Mouse (Mus musculus) embryonic facial prominence, embryonic 10.5 days (tissue): Measurements from ENCODE around the gene Ptges2. TPM values are rescaled to one million over a fixed set of nuclear protein-coding genes. Genes with fewer than 3 reads are reported as not detected.
A peak's percentile ranks its signal among the peaks of the same experiment; 100 is the strongest.

ENCODE experiments used
- DNase-seq: peaks from one replicate; pipeline ENCODE4 v3.0.0-alpha.2; 2017; ENCODE audit warnings: low spot score
- H3K27ac ChIP-seq: fragments of 300-500 bp; sonication (generic); replicated peaks from 2 replicates; pipeline ENCODE4 v1.5.1; 2016; ENCODE audit warnings: mild to moderate bottlenecking
- H3K27me3 ChIP-seq: fragments of 300-500 bp; sonication (generic); replicated peaks from 2 replicates; pipeline ENCODE4 v1.6.1; 2016; ENCODE audit warnings: low read depth, mild to moderate bottlenecking; ENCODE audit not compliant: poor library complexity, severe bottlenecking
- H3K36me3 ChIP-seq: fragments of 300-500 bp; sonication (generic); replicated peaks from 2 replicates; pipeline ENCODE4 v1.6.1; 2016; ENCODE audit warnings: mild to moderate bottlenecking, moderate library complexity
- H3K4me1 ChIP-seq: fragments of 300-500 bp; sonication (generic); 2 replicates; pipeline ENCODE4 v1.6.1; 2016
- H3K4me3 ChIP-seq: fragments of 300-500 bp; sonication (generic); 2 replicates; pipeline ENCODE4 v1.5.1; 2016; ENCODE audit warnings: mild to moderate bottlenecking, moderate library complexity
- H3K9me3 ChIP-seq: fragments of 300-500 bp; sonication (generic); 2 replicates; pipeline ENCODE4 v1.6.1; 2016; ENCODE audit warnings: mild to moderate bottlenecking
- WGBS: fragments of 180-500 bp; shearing (Covaris S2); methylation state at CpG from one replicate; pipeline ENCODE4 v1.1.7; 2016; 5-methylcytosine and 5-hydroxymethylcytosine counted together
- polyA plus RNA-seq: library from polyadenylated mRNA; unstranded; fragments of >200 nt; fragmentation: Nextera tagmentation; extraction: Ambion mirVana; gene quantifications from 2 replicates; pipeline ENCODE4 v1.2.1, GENCODE M21; 2016

The Ptges2 gene
- polyA plus RNA-seq = 32.2 and 32.5 TPM in 2 replicates

- under 1% methylated on average over 31 of the region's 31 CpGs for WGBS
- Histone ChIP-seq H3K27ac (peak within 1 kb of the TSS; percentile 89), H3K27me3 (no peaks in the 10 kb centered on the region), H3K4me3 (peak within 1 kb of the TSS; percentile 90), H3K4me1 (peaks cover 34% of the 10 kb centered on the region), H3K9me3 (no peaks in the 10 kb centered on the region), H3K36me3 (peaks cover 24% of the 10 kb centered on the region)
- peak; percentile 90 for DNase-seq
Observed at GRCm38 (mm10) chr2:32395484-32395945, at the start of gene Ptges2. Ptges2 (plus strand) TSS chr2:32395896.

- Histone ChIP-seq H3K36me3 (peaks cover 58% of the 10 kb centered on the region), H3K4me1 (peaks cover 36% of the 10 kb centered on the region), H3K27me3 (peaks cover 17% of the 10 kb centered on the region), H3K27ac (no peak overlapping the region), H3K9me3 (no peaks in the 10 kb centered on the region), H3K4me3 (no peak overlapping the region)
- 75% methylated on average over 6 of the region's 6 CpGs for WGBS
- no peak for DNase-seq
Observed at GRCm38 (mm10) chr2:32347019-32347418, 48.7 kb upstream of the Ptges2 start.

GRCm38 (mm10) chr2:32348311-32348710 lies 47.4 kb upstream of the Ptges2 start:
- Histone ChIP-seq H3K4me1 (peaks cover 41% of the 10 kb centered on the region), H3K27me3 (peaks cover 21% of the 10 kb centered on the region), H3K9me3 (no peaks in the 10 kb centered on the region), H3K4me3 (no peak overlapping the region), H3K27ac (no peak overlapping the region), H3K36me3 (peaks cover 53% of the 10 kb centered on the region)
- DNase-seq = no peak
- 88% methylated on average over 11 of the region's 11 CpGs for WGBS

- Histone ChIP-seq H3K4me1 (peaks cover 48% of the 10 kb centered on the region), H3K4me3 (0 out of 2 replicates have a peak overlapping the region, but pooled peaks have one; percentile 8), H3K36me3 (peaks cover 44% of the 10 kb centered on the region)
Observed at GRCm38 (mm10) chr2:32349625-32350255, 46.0 kb upstream of the Ptges2 start.

GRCm38 (mm10) chr2:32350471-32351051 lies 45.1 kb upstream of the Ptges2 start:
- peaks cover 48% of the 10 kb centered on the region for H3K4me1 ChIP-seq
- 0 out of 2 replicates have a peak overlapping the region, but pooled peaks have one; percentile 1 for H3K27ac ChIP-seq
- peaks cover 39% of the 10 kb centered on the region for H3K36me3 ChIP-seq
- peak overlapping the region; percentile 79; the same call in 1 of the 2 replicates for H3K4me3 ChIP-seq
- 53% methylated on average over 13 of the region's 13 CpGs for WGBS
- H3K27me3 ChIP-seq = peaks cover 21% of the 10 kb centered on the region
- H3K9me3 ChIP-seq = no peaks in the 10 kb centered on the region
- no peak for DNase-seq

More at GRCm38 (mm10) chr2:32349625-32350255, 46.0 kb upstream of the Ptges2 start:
- no peak overlapping the region for H3K27ac ChIP-seq
- no peak for DNase-seq
- peaks cover 21% of the 10 kb centered on the region for H3K27me3 ChIP-seq
- H3K9me3 ChIP-seq = no peaks in the 10 kb centered on the region
- WGBS = 57% methylated on average over 8 of the region's 8 CpGs

- H3K9me3 ChIP-seq = no peaks in the 10 kb centered on the region
- H3K4me3 ChIP-seq = peak overlapping the region; percentile 79
- peaks cover 36% of the 10 kb centered on the region for H3K36me3 ChIP-seq
- H3K27me3 ChIP-seq = peaks cover 21% of the 10 kb centered on the region
- DNase-seq = no peak
- H3K27ac ChIP-seq = peak overlapping the region; percentile 89
- H3K4me1 ChIP-seq = peaks cover 48% of the 10 kb centered on the region
- WGBS = 57% methylated on average over 9 of the region's 9 CpGs
Observed at GRCm38 (mm10) chr2:32351471-32351961, 44.2 kb upstream of the Ptges2 start.

- peak within 1 kb of the TSS; percentile 79 for H3K4me3 ChIP-seq
- H3K4me1 ChIP-seq = peaks cover 49% of the 10 kb centered on the region
- peaks cover 30% of the 10 kb centered on the region for H3K36me3 ChIP-seq
- WGBS = under 1% methylated on average over 52 of the region's 52 CpGs
- H3K27ac ChIP-seq = peak within 1 kb of the TSS; percentile 89
- peaks cover 21% of the 10 kb centered on the region for H3K27me3 ChIP-seq
- peak; percentile 72 for DNase-seq
- no peaks in the 10 kb centered on the region for H3K9me3 ChIP-seq
Observed at GRCm38 (mm10) chr2:32352151-32353006, 43.3 kb upstream of the Ptges2 start, which contains the start of gene Ciz1. Ciz1 (plus strand) TSS chr2:32352327.

GRCm38 (mm10) chr2:32353007-32353542 lies 42.6 kb upstream of the Ptges2 start, which contains the start of gene Dnm1:
Dnm1 (minus strand) TSS chr2:32353338.
- Histone ChIP-seq H3K4me3 (peak within 1 kb of the TSS; percentile 79), H3K27ac (peak within 1 kb of the TSS; percentile 89), H3K36me3 (peaks cover 27% of the 10 kb centered on the region), H3K27me3 (peaks cover 21% of the 10 kb centered on the region), H3K9me3 (no peaks in the 10 kb centered on the region), H3K4me1 (peaks cover 53% of the 10 kb centered on the region)
- peak; percentile 95 for DNase-seq
- under 1% methylated on average over 63 of the region's 63 CpGs for WGBS

GRCm38 (mm10) chr2:32353836-32354235 lies 41.9 kb upstream of the Ptges2 start:
- H3K27me3 ChIP-seq = peaks cover 21% of the 10 kb centered on the region
- no peaks in the 10 kb centered on the region for H3K9me3 ChIP-seq
- peak overlapping the region; percentile 79; the same call in 1 of the 2 replicates for H3K4me3 ChIP-seq
- peaks cover 53% of the 10 kb centered on the region for H3K4me1 ChIP-seq
- WGBS = 69% methylated on average over 6 of the region's 6 CpGs
- H3K27ac ChIP-seq = peak overlapping the region; percentile 89; the same call in 1 of the 2 replicates
- DNase-seq = no peak
- peaks cover 19% of the 10 kb centered on the region for H3K36me3 ChIP-seq

GRCm38 (mm10) chr2:32354336-32354895 lies 41.3 kb upstream of the Ptges2 start:
- no peak for DNase-seq
- H3K27me3 ChIP-seq = peaks cover 21% of the 10 kb centered on the region
- H3K27ac ChIP-seq = no peak overlapping the region
- H3K4me1 ChIP-seq = peaks cover 55% of the 10 kb centered on the region
- H3K4me3 ChIP-seq = no peak overlapping the region
- H3K9me3 ChIP-seq = no peaks in the 10 kb centered on the region
- peaks cover 13% of the 10 kb centered on the region for H3K36me3 ChIP-seq
- WGBS = 89% methylated on average over 3 of the region's 3 CpGs

GRCm38 (mm10) chr2:32356216-32356615 lies 39.5 kb upstream of the Ptges2 start:
- H3K4me3 ChIP-seq = no peak overlapping the region
- no peaks in the 10 kb centered on the region for H3K9me3 ChIP-seq
- no peak for DNase-seq
- no peaks in the 10 kb centered on the region for H3K36me3 ChIP-seq
- H3K4me1 ChIP-seq = peaks cover 53% of the 10 kb centered on the region
- H3K27me3 ChIP-seq = peaks cover 12% of the 10 kb centered on the region
- no peak overlapping the region for H3K27ac ChIP-seq
- 78% methylated on average over 10 of the region's 10 CpGs for WGBS
